Mouse (Mus musculus) 3T3-L1 (cell line): ENCODE results near the gene Hes6.

Source experiments
- DNase-seq: peaks from one replicate; pipeline ENCODE4 v3.0.0-alpha.2; 2015; ENCODE audit warnings: low read depth, low spot score

The Hes6 gene

DNA sequence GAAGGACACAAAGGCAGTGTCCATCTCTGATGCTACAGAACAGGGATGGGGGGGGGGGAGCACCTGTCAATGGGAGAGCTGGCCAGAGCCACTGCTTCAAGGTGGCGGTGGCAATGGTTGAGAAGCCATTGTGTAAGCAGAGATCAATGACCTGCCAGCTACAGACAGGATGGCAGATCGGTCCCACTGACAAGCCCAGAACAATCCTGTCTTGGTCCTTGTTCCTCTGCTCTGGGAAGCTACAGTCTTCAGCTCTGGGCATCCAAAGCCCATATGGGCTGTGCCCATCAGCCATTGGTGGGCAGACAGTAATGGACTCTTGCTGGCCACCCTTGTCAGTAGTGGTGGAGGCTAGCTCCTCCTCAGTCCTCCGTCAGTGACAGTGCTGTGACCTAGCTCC, 28.0 kb upstream of the Hes6 start:
- no peak for DNase-seq

DNA sequence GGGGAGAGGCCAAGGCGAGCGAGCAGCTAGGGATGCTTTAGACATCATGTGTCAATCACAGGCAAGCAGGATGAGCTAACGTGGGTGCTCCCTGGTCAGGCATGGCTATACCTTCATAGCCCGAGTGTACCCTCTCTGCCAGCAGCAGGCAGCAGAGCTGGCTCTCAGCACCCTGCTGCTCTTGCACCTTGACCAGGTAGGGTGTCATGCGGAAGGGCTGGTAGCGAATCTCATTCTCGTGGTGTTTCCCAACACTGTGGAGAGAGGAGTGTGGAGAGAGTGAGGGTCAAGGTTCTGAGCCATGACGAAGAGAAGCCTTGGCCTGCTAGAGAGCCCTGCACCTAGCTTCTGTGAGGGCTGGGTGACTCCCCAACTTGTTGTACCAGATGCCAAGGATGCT, 25.9 kb upstream of the Hes6 start:
- no peak for DNase-seq

DNA sequence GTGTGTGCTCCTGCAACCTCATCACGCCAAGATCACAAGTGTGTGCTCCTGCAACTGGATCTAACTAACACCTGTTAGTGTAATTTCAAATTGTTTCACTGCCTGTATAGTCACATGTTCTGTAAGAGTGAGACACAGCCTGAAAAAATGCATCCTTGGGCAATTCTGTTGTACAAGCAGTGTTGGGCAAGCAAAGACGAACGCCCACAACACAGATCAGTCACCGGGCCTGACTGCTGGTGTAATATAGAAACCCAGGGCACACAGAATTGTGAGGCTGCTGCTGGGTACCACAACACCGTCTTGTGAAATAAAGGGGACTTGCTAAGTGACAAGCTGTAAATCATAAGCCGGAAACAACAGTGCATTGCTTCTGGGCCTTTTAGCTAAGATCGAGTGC, 23.7 kb upstream of the Hes6 start:
- no peak for DNase-seq

DNA sequence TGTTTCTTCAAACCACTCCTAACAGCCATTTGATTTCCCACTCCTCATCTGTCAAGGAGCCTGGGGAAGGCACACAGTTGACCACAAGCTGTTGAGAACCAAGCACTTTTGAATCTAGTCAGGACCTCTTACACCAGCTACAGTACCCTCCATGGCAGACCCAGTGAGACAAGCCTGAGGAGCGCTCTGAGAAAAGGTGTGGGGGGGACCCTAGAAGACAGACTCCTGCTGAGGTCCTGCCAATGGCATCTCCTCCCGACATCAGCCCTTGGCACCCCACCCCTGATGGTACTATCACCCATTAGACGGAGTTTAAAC, 23.2 kb upstream of the Hes6 start:
- no peak for DNase-seq

DNA sequence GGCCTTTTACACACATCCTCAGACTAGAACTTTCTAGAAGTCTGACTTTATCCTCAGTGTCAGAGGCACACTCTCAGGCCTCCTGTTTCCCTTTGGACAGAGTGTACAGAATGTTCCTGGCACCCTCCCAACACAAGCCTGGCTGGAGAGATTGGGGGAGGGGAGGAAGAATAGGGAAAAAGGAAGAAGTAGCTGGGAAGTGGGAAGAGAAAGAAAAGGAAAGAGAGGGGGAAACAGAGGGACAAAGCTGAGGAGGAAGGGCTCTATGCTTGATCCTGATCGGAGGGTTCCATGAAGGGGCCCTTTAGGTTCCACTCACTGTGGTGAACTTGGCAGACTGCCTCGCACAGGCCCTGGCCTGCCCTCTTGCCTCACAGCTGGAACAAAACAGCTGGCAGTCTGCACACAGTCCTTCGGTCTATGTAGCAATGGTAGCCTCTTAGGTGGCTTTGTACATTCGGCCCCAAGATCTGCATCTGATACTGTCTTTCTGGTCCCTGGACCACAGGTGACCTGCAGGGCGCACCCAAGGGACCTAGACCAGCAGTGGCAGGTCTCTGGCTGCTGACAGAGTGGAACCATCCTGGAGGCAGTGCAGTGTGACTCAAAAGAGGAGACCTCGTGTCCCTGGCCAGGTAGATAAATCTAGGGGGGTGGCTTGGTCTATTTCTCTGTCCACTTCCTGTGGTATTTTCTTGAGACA, 22.7 kb upstream of the Hes6 start:
- peak; percentile 76 for DNase-seq

DNA sequence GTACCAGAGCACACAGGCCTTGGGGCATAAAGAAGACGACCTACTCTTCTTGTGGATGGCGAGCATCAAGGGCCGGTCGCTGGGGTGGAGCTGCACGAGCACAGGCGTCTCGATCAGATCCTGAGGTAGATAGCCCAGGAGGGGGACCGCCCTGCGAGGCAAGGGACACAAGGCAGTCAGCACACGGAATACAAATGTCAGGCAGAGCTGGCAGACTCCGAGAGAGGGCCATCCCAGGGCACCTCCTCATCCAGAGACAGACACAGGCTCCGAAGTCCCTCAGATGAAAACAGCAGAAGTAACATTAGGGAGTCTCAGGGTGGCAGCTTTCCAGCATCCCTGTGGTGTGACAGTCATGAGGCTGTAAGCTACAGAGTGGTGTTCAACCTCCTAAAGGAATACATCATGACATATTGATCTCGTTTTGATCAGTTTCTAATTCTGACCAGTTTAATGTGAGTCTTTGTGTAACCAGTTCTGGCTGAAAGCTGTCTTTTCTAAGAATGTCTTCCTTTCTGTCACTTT, 21.8 kb upstream of the Hes6 start:
- DNase-seq: no peak

DNA sequence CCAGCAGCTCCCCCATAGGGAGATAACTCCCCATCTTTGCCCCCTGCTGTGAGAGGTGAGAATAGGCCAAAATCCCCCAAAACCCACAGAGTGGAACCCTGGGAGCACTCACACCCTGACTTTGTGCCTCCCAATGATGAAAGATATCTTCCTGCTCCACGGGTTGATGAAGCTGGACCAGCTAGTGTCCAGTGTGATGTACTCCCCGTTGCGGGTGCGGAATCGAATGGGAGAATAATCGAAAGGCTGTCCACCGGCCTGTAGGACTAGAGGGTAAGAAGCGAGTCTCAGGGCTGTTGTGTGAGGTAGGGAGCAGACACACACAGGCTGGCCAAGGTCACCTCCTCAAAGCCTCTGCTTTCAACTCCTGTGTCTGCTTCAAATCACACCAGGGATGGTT, 21.1 kb upstream of the Hes6 start:
- no peak for DNase-seq

DNA sequence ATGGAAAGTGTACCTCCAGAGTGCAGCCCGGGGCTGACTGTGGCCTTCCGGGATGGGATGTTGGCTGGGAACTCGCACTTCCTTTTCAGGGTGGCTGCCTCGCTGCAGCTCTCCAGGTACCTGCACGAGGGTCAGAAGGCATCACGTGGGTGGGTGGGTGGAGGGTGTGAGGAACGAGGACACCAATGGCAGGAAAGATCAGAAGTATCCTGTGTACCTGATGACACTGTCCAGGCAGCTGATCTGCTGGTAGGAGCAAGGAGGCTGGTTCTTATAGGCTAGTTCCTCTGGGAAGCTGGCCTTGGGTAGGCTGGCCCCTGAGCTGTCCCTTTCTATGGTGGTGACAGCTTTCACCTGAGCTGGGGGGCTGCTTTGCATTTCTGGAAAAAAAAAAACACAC, 16.9 kb upstream of the Hes6 start:
- DNase-seq: no peak

DNA sequence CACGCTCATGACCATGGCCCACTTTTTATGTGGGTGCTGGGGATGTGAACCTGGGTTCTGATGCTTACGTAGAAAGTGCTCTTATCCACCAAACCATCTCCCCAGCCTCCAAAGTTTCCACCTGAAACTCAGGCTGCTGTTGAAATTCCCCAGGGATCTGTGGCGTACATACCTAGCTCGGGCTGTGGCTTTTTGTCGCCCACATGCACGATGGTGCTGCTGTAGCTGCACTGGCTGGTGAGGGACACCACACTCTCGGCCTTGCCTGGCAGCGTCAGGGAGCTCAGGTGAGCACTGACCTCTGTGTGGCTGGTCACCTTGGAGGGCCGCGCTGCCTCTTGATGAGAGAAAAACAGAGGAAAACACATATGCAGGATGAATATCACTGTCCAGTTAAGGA, 15.4 kb upstream of the Hes6 start:
- no peak for DNase-seq

DNA sequence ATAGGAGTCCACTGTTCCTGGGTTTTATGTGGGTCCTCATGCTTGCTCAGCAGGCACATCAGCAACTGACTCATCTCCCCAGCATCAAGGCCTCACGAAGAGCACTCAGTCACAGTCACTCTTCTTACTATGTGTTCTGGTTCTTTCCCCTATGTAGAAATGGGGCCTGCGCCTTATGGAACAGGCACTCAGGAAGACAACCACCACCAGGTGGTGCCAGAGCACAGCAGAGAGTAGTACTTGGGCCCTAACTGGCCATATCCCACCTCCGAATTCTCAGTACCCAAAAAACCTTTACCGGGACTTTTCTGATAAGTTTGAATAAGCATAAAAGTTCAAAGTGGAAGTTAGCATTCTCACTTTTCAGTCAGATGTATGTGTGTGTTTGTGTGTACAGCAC, 14.8 kb upstream of the Hes6 start:
- DNase-seq: peak; percentile 92

DNA sequence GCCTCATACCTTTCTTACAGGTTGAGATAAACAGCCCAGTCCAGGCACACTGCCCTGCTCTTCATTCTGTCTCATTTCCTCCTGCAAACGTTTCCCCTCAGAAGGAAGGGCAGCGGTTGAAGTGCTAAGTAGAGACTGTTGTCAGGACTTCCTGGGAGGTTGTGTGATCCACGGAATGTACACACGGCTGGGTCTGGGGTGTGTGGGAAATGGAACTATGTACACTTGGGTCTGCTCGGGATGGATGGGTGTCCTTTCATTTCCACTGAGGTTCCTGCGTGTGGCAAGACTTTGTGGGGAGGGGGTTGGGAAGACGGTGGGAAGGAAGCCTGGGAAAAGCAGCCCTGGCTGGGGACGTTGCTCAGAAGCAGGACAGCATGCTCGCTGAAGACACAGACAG, 12.6 kb upstream of the Hes6 start:
- DNase-seq: no peak

DNA sequence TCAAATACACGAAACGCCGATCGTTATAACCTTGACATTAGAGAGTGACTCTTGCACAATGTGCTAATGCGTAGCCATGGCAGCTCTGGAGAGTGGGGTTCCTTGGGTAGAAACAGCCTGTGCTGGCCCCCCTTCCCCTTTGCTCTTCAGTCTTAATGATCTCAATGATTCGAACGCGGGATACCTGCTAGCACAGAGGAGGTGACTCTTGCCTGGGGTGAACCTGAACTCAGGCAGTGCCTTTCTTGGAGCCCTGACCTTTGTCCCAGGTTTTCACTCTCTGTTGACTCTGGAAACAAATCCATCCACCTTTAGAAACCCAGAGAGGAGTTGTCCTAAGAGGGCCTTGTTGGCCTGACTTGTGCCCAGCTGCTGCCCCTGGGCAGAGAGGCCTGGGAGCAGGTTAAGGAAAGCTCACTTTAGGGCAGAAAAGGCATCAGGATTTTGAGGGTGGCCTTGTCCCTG, 6.8 kb upstream of the Hes6 start:
- no peak for DNase-seq

DNA sequence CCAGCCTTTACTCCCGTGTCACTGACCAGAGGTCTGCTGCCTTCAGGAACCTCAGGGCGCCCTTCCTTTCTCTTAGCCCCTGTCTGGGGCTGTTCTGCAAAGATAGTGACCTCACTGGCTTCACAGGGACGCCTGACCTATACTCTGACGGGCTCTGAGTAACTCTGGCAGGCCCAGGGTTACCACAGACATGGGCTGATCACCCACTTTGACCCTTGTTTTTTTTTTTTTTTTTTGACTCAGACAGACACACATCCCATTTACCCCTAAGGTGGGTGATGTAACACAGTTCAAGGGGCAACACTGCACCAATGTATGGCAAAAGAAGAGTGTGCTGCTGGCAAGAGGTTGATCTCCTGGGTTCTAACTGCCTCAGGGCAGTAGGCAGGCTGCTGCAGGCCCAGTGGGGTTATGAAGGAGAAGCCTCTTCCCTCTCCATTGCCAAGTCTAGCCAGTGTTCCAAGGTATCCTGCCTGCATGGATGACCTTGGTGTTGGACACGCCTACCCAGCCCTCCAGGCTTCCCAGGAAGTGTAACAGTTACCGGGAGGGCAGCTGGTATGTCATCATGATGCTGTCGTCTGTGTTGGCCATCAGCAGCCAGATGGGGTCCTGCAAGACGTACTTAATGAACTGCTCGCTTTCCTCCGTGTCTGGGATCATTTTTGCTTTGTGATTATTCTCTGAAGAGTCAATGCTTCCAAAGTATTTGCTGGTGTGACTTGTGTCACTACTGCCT, 6.2 kb upstream of the Hes6 start:
- no peak for DNase-seq

DNA sequence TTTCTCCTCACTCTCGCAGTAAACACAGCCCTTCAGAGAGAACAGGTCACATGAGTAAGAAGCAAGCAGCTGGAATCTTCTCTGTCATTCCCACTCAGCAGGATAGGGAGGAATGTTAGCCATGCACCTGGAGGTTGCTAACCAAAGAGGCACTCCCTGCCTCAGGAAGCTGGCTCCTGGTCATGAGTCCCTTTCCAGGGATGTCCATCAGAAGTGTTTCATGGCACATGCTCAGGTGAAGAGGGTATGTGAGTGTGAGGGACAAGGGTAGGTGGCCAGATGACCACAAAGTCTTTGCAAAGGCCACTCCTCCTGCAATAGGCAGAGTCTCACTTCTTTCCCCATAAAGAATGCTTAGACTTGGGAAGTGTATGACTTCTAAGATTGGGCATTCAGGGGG, 4.2 kb upstream of the Hes6 start:
- DNase-seq: no peak

DNA sequence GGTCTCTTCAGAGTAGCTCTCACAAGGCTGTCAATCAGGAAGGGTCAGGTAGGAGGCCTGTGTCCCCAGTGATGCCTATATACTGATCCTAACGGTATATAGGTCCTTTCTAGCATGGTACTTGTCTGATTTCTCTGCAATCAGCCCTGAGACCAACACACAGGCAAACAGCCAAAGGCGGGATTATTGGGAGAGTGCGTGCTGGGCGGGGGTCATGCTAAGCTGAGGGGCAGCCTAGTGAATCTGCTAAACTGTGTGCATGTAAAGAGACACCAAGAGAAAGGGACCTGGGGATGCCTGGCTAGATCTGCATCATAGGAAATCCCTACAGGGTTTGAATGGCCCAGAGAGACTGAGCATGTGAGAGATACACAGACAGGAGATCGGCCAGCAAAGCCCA, 1.5 kb upstream of the Hes6 start:
- no peak for DNase-seq

DNA sequence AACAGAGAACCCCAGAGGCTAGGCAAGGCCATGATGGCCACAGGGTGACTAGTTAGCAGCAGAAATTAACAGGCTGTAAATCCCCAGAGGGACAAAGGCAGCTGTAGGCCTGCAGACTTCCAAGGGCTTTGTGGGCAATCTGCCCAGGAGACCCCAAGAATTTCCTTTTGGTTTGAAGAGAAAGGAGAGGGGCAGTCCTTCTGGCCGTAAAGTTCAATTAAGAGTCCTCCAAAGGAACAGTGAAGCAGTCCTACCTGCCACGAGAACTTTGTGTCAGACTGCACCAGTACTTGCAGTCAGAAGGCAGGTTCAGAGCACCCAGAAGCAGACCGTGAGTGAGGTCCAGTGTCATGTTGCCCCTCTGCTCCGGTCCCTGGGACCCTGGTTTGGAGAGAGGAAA, 1.1 kb upstream of the Hes6 start:
- no peak for DNase-seq

DNA sequence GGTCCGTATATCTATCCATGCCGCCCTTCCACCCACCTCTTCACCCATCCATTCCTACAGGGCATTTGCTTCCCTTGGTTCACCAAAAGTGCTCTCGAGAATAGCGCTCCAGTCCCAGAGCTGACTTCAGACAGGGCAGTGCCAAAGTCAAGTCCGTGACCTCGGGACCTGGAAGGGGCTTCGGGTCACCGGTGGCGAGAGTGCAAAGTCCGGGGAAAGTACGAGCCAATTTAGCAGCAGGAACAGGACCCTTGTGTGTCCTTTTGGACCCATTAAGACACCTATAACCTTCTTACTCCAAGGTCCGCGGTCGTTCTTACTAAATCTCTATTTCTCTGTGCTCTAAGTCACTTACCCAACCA, 321 bp downstream of the Hes6 start:
- no peak for DNase-seq

DNA sequence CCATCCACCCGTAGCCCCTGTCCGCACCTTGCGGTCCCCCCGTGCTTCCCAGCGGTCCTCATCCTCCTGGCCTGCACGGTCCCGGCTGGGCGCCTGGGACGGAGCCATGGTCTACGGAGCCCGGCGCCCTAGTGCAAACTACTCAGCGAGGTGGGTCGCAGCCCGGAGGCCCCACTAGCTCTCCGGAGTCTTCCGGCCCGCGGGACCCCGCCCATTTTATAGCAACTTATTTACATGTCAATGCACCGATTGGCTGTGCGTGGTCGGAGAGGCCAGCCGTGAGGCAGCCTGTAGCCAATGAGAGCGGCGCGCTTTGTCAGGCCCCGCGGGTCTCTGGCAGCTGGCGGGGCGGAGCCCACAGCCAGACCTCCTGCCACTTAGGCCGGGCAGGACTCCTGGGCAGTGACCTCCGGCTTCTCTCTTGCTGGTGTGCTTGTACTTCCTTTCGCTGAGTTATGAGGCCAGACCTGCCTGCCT, 770 bp downstream of the Hes6 start:
- peak; percentile 95 for DNase-seq

DNA sequence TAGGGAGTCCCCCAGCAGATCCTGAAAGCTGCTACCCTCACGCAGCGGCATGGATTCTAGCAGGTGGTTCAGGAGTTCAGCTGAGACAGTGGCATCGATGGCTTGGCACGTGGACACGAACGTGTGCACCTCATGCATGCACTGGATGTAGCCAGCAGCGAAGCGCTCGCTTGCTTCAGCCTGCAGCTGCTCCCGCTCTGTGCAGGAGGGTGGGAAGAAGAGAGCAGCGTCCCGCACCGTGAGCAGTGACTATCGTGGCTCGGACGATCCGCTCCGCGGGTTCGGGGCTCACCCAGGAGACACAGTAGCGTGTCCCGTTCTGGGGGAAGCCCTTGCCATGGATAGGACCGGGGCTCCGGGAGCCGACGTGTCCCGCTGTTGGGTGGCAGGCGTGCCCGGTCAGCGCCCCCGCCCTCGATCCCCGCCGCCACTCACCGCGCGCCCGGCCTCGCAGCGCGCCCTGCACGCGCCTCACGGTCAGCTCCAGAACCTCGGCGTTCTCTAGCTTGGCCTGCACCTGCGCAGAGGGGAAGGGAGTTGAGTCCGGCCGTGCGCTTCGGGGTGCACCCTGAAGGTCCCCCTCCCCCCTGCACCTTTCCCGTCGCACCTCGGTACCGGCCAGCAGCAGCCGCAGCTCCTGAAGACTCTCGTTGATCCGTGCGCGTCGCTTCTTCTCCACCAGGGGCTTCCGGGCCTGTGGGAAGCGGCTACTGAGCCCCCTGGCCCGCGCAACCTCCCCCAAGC, 1.4 kb downstream of the Hes6 start:
- no peak for DNase-seq

DNA sequence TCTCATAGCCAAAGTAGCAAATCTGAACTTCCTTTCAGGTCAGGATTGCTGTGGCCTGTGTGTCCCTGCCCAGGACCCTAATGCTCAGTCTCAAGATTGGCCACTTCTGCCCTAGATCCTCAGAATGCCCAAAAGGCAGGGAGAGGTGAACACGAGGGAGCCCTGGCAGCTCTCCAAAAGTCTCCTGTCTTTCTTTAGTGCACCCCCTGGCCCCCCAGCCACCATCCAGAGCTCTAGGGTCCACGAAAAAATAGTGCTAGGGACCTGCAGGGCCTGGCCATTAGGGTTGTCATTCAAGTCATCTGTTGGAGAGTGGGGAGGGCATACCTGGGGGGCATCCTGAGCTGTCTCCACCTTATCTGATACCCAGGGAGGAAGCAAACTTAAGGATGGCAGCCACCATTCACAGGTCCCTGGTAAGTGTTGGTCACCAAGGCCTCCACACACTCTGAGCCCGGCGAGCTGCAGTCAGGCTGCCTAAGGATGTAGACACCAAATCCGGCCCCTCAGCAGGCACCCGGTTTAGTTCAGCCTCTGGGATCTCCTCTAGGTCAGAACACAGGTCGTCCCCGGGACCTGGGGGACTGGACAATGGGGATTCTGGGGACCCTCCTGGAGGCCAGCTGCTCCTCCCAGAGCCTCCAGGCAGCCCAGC, 2.1 kb downstream of the Hes6 start:
- DNase-seq: no peak

DNA sequence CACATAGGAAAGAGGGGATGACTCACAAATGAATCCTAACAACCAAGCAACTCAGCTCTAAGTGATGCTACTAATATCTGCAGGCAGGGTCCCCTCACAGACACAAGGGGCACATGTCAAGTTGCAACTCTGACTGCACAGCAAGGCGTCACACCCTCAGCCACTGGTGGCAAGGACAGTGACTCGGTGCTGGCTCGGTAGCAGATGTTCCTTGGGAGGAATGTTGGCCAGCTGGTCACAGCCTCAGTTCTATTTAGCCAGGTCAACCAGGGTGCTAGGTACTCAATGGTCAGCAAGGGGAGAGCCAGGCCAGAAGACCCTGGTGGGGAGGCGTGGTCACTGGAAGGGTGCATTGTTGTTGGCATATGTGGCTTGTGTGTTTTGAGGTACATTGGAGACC, 6.0 kb downstream of the Hes6 start:
- DNase-seq: no peak
